ENCODE assay signal across 9 mouse cellular contexts in genomic region chr1:93726974-93727373, GRCm38 (mm10). TPM values are rescaled to one million over a fixed set of nuclear protein-coding genes. Genes with fewer than 3 reads are reported as not detected.
DNase-seq lines count a peak whose midpoint lies in the region; ATAC-seq and TF ChIP-seq lines count a peak whose summit lies in the region.
"Had no signal": no experiment of that assay in that cellular context is flagged by ENCODE, and none has a peak within 500 bp of the region (broad histone marks: within the 10 kb centered on the region; RNA-seq: fewer than 3 reads in every experiment).

No protein-coding gene starts in this region.

- no peaks in the 10 kb centered on the region for H3K9me3 ChIP-seq in liver, embryonic 11.5 days (ENCODE audit: control insufficient read depth, low read length)
- no peaks in the 10 kb centered on the region for H3K9me3 ChIP-seq in neural tube, embryonic 13.5 days
- no peaks in the 10 kb centered on the region for H3K9me3 ChIP-seq in stomach, embryonic 16.5 days (replicated peaks; ENCODE audit: control insufficient read depth, low read length)
- H3K9me3 ChIP-seq: embryonic facial prominence, embryonic 15.5 days had no signal

- peak; percentile 62 for ATAC-seq in liver, embryonic 11.5 days (replicated peaks; ENCODE audit: low FRiP score)
- ATAC-seq in neural tube, embryonic 13.5 days (ENCODE audit: low read depth) = peak; percentile 40; the same call in 1 of the 2 replicates
- ATAC-seq in stomach, embryonic 16.5 days (ENCODE audit: insufficient read depth, low FRiP score) = peak; percentile 34; the same call in 1 of the 2 replicates

- no peaks in the 10 kb centered on the region for H3K27me3 ChIP-seq in kidney, adult 2 months (replicated peaks; ENCODE audit: control insufficient read depth, insufficient read depth, low read length)
- H3K27me3 ChIP-seq in liver, embryonic 11.5 days (replicated peaks; ENCODE audit: control insufficient read depth, insufficient read depth, low read length) = no peaks in the 10 kb centered on the region
- no peaks in the 10 kb centered on the region for H3K27me3 ChIP-seq in neural tube, embryonic 13.5 days
- no peaks in the 10 kb centered on the region for H3K27me3 ChIP-seq in stomach, embryonic 16.5 days (ENCODE audit: control insufficient read depth, insufficient read depth, low read length)
- H3K27me3 ChIP-seq: embryonic facial prominence, embryonic 15.5 days had no signal

- no peak overlapping the region for H3K27ac ChIP-seq in kidney, adult 2 months (ENCODE audit: insufficient read depth, low read depth, low read length)
- H3K27ac ChIP-seq in liver, embryonic 11.5 days (ENCODE audit: low read depth, low read length) = no peak overlapping the region
- no peak overlapping the region for H3K27ac ChIP-seq in neural tube, embryonic 13.5 days (replicated peaks)
- H3K27ac ChIP-seq in stomach, embryonic 16.5 days (ENCODE audit: low read length) = no peak overlapping the region
- H3K27ac ChIP-seq: embryonic facial prominence, embryonic 15.5 days had no signal

- peaks cover 7% of the 10 kb centered on the region; the same call in 1 of the 2 replicates for H3K4me1 ChIP-seq in kidney, adult 2 months (ENCODE audit: control insufficient read depth, insufficient read depth, low read length)
- peaks cover 3% of the 10 kb centered on the region; the same call in 1 of the 2 replicates for H3K4me1 ChIP-seq in liver, embryonic 11.5 days (replicated peaks; ENCODE audit: control insufficient read depth, insufficient read depth, low read length)
- H3K4me1 ChIP-seq in neural tube, embryonic 13.5 days (replicated peaks) = peaks cover 4% of the 10 kb centered on the region
- no peaks in the 10 kb centered on the region for H3K4me1 ChIP-seq in stomach, embryonic 16.5 days (ENCODE audit: control insufficient read depth, insufficient read depth, low read length)

- H3K36me3 ChIP-seq in kidney, adult 2 months (ENCODE audit: control insufficient read depth, insufficient read depth, low read length) = 0 out of 2 replicates have a peak, but pooled peaks cover 1% of the 10 kb centered on the region
- peaks cover 4% of the 10 kb centered on the region; the same call in 1 of the 2 replicates for H3K36me3 ChIP-seq in liver, embryonic 11.5 days (ENCODE audit: control insufficient read depth, insufficient read depth, low read length)
- H3K36me3 ChIP-seq in neural tube, embryonic 13.5 days = peaks cover 16% of the 10 kb centered on the region; the same call in 1 of the 2 replicates
- no peaks in the 10 kb centered on the region for H3K36me3 ChIP-seq in stomach, embryonic 16.5 days (ENCODE audit: control insufficient read depth, insufficient read depth, low read length)

- no peak overlapping the region for H3K9ac ChIP-seq in liver, embryonic 11.5 days (ENCODE audit: low read depth, low read length)
- H3K9ac ChIP-seq in neural tube, embryonic 13.5 days = no peak overlapping the region
- no peak overlapping the region for H3K9ac ChIP-seq in stomach, embryonic 16.5 days (ENCODE audit: low read length)
- H3K9ac ChIP-seq: embryonic facial prominence, embryonic 15.5 days had no signal

- WGBS in kidney, adult 2 months = 59% methylated on average over 3 of the region's 3 CpGs
- 66% methylated on average over 3 of the region's 3 CpGs for WGBS in liver, embryonic 11.5 days
- WGBS in neural tube, embryonic 13.5 days = 70% methylated on average over 3 of the region's 3 CpGs
- WGBS in stomach, embryonic 16.5 days = 64% methylated on average over 3 of the region's 3 CpGs

- TF ChIP-seq CTCF in kidney, adult 2 months (conservative IDR thresholded peaks at IDR 0.05; ENCODE audit: insufficient read depth, insufficient read length, low read depth, low read length) = peak; percentile 98

- H3K4me3 ChIP-seq in kidney, adult 2 months (ENCODE audit: insufficient read depth, low read depth, low read length) = no peak overlapping the region
- H3K4me3 ChIP-seq in liver, embryonic 11.5 days (ENCODE audit: low read depth, low read length) = no peak overlapping the region
- no peak overlapping the region for H3K4me3 ChIP-seq in neural tube, embryonic 13.5 days
- no peak overlapping the region for H3K4me3 ChIP-seq in stomach, embryonic 16.5 days (replicated peaks; ENCODE audit: low read length)
- H3K4me3 ChIP-seq: embryonic facial prominence, embryonic 15.5 days had no signal

- TF ChIP-seq POLR2A in kidney, adult 2 months (IDR thresholded peaks at IDR 0.05; ENCODE audit: low read depth, low read length) = no peak

- peak; percentile 65 to 66 for DNase-seq in B cell, adult 2 months
- DNase-seq in T-cell, adult 2 months (ENCODE audit: low spot score) = peak; percentile 28
- peak; percentile 43 to 50 for DNase-seq in cerebellum, postnatal 36 days
- peak; percentile 41 to 54 for DNase-seq in gastrocnemius, postnatal 4 days (ENCODE audit: low spot score in 2 of 2)
- peak; percentile 73 for DNase-seq in kidney, adult 2 months
- peak; percentile 45 for DNase-seq in liver, embryonic 11.5 days (ENCODE audit: low spot score)

- H3K4me2 ChIP-seq in liver, embryonic 11.5 days = no peak overlapping the region
- H3K4me2 ChIP-seq in neural tube, embryonic 13.5 days = no peak overlapping the region
- no peak overlapping the region for H3K4me2 ChIP-seq in stomach, embryonic 16.5 days (ENCODE audit: low read depth, low read length)
- H3K4me2 ChIP-seq: embryonic facial prominence, embryonic 15.5 days had no signal

RNA-seq across cellular contexts. Expression of gene Atg4b, which starts 24.3 kb away (rescaled TPM):
- 10 to 100 TPM; 41.7 to 46.7 TPM for total RNA-seq in gastrocnemius, postnatal 4 days (2021)
- polyA plus RNA-seq in kidney, adult 2 months (2012; rRNA removed) = 43.7 and 46.3 TPM in 2 replicates
- 86.2 and 87.6 TPM in 2 replicates for polyA plus RNA-seq in liver, embryonic 11.5 days (2014; fragmentation: Nextera tagmentation; extraction: Ambion mirVana)
- polyA plus RNA-seq in neural tube, embryonic 13.5 days (2015; fragmentation: Nextera tagmentation; extraction: Ambion mirVana) = 102 and 104 TPM in 2 replicates
- polyA plus RNA-seq in stomach, embryonic 16.5 days (2015; fragmentation: Nextera tagmentation; extraction: Ambion mirVana) = 68.8 and 71.5 TPM in 2 replicates

RNA-seq across cellular contexts. Expression of gene Thap4, which starts 27.7 kb away (rescaled TPM):
- total RNA-seq in gastrocnemius, postnatal 4 days (2021) = 10 to 100 TPM; 44.2 to 45.4 TPM
- 181 and 226 TPM in 2 replicates for polyA plus RNA-seq in kidney, adult 2 months (2012; rRNA removed)
- 28.9 and 31.7 TPM in 2 replicates for polyA plus RNA-seq in liver, embryonic 11.5 days (2014; fragmentation: Nextera tagmentation; extraction: Ambion mirVana)
- polyA plus RNA-seq in neural tube, embryonic 13.5 days (2015; fragmentation: Nextera tagmentation; extraction: Ambion mirVana) = 38.2 and 40.7 TPM in 2 replicates
- 42.7 and 51.6 TPM in 2 replicates for polyA plus RNA-seq in stomach, embryonic 16.5 days (2015; fragmentation: Nextera tagmentation; extraction: Ambion mirVana)

RNA-seq across cellular contexts. Expression of gene Bok, which starts 41.5 kb away (rescaled TPM):
- 10 to 100 TPM in 1 of 2 experiments, 1 to 10 TPM in 1; 9.4 to 11.4 TPM for total RNA-seq in gastrocnemius, postnatal 4 days (2021)
- polyA plus RNA-seq in kidney, adult 2 months (2012; rRNA removed) = 55.9 and 62.3 TPM in 2 replicates
- 11.3 and 12.2 TPM in 2 replicates for polyA plus RNA-seq in liver, embryonic 11.5 days (2014; fragmentation: Nextera tagmentation; extraction: Ambion mirVana)
- 58.2 and 62.0 TPM in 2 replicates for polyA plus RNA-seq in neural tube, embryonic 13.5 days (2015; fragmentation: Nextera tagmentation; extraction: Ambion mirVana)
- 64.5 and 66.8 TPM in 2 replicates for polyA plus RNA-seq in stomach, embryonic 16.5 days (2015; fragmentation: Nextera tagmentation; extraction: Ambion mirVana)
